Mouse (Mus musculus): ENCODE measurements around the gene Por.

- TF ChIP-seq CTCF (IDR thresholded peaks at IDR 0.05; ENCODE audit: borderline replicate concordance, insufficient read depth, low read depth, low read length) (no peak), POLR2A (IDR thresholded peaks at IDR 0.05; ENCODE audit: borderline replicate concordance, insufficient read depth, low read length) (no peak)
Observed at GRCm38 (mm10) chr5:135725391-135725841, 55.6 kb downstream of the Por start.

Measured in cerebellum, adult 2 months (tissue).